Mouse (Mus musculus) adrenal gland, adult (tissue): ENCODE measurements around the gene Hnrnpa3.
"Not testable (repeated sequence)": the region's sequence is repeated elsewhere in the genome, so short reads cannot be mapped to it uniquely, and the experiment has no call there.

ENCODE experiments used
- DNase-seq, 2 experiments: peaks; one replicate each; pipeline ENCODE4 v3.0.0; 2022 to 2023; ENCODE audit warnings: low spot score in 1 of 2; ENCODE audit not compliant: inconsistent age in 2 of 2

Gene Hnrnpa3

GRCm38 (mm10) chr2:75636261-75637054, 22.6 kb upstream of the Hnrnpa3 start:
- peak; percentile 47 to 76 for DNase-seq

- not testable (repeated sequence) for DNase-seq
Measured at GRCm38 (mm10) chr2:75637055-75637304, 22.1 kb upstream of the Hnrnpa3 start.

GRCm38 (mm10) chr2:75637361-75637760, 21.7 kb upstream of the Hnrnpa3 start:
- DNase-seq, result no peak

- DNase-seq, result not testable (repeated sequence)
Measured at GRCm38 (mm10) chr2:75637822-75638221, 21.2 kb upstream of the Hnrnpa3 start.

- peak in 1 of 2 experiments; percentile 72 for DNase-seq
Measured at GRCm38 (mm10) chr2:75639535-75639934, 19.5 kb upstream of the Hnrnpa3 start.

- DNase-seq, result not testable (repeated sequence)
Measured at GRCm38 (mm10) chr2:75642312-75642711, 16.7 kb upstream of the Hnrnpa3 start.

- DNase-seq, result peak; percentile 78 to 92
Measured at GRCm38 (mm10) chr2:75642795-75643550, 16.1 kb upstream of the Hnrnpa3 start.

- peak in 1 of 2 experiments; percentile 64 for DNase-seq
Measured at GRCm38 (mm10) chr2:75643950-75644349, 15.1 kb upstream of the Hnrnpa3 start.

- DNase-seq, result no peak
Measured at GRCm38 (mm10) chr2:75645251-75645650, 13.8 kb upstream of the Hnrnpa3 start.

GRCm38 (mm10) chr2:75650437-75650836, 8.6 kb upstream of the Hnrnpa3 start:
- DNase-seq, result no peak

GRCm38 (mm10) chr2:75653150-75653549, 5.9 kb upstream of the Hnrnpa3 start:
- DNase-seq, result no peak

- DNase-seq, result no peak
Measured at GRCm38 (mm10) chr2:75654679-75655078, 4.4 kb upstream of the Hnrnpa3 start.

- peak in 1 of 2 experiments; percentile 26 for DNase-seq
Measured at GRCm38 (mm10) chr2:75656924-75657323, 2.1 kb upstream of the Hnrnpa3 start.

GRCm38 (mm10) chr2:75657907-75658691, 962 bp upstream of the Hnrnpa3 start:
- DNase-seq, result peak; percentile 46 to 78

GRCm38 (mm10) chr2:75659629-75659960, 534 bp downstream of the Hnrnpa3 start:
- DNase-seq, result peak; percentile 93 to 98

GRCm38 (mm10) chr2:75660255-75660948, 1.3 kb downstream of the Hnrnpa3 start:
- peak in 1 of 2 experiments; percentile 53 for DNase-seq

- peak in 1 of 2 experiments; percentile 37 for DNase-seq
Measured at GRCm38 (mm10) chr2:75661106-75661505, 2.0 kb downstream of the Hnrnpa3 start.

GRCm38 (mm10) chr2:75669491-75670445, 10.7 kb downstream of the Hnrnpa3 start:
- DNase-seq, result peak in 1 of 2 experiments; percentile 60

GRCm38 (mm10) chr2:75670446-75671336, 11.6 kb downstream of the Hnrnpa3 start:
- peak in 1 of 2 experiments; percentile 57 for DNase-seq
